Comparison of ENCODE assay signal across 8 mouse cellular contexts in genomic region chr2:19919190-19919589, GRCm38 (mm10). TPM values are rescaled to one million over a fixed set of nuclear protein-coding genes. Genes with fewer than 3 reads are reported as not detected.
DNase-seq lines count a peak whose midpoint lies in the region; ATAC-seq and TF ChIP-seq lines count a peak whose summit lies in the region.

No protein-coding gene starts in this region.

- no peak overlapping the region for H3K9ac ChIP-seq in midbrain, embryonic 12.5 days (replicated peaks)
- H3K9ac ChIP-seq in midbrain, embryonic 16.5 days (ENCODE audit: low read depth, low read length): no peak overlapping the region
- no peak overlapping the region for H3K9ac ChIP-seq in kidney, postnatal 0 days (ENCODE audit: low read depth, low read length)

- ATAC-seq in midbrain, embryonic 12.5 days (ENCODE audit: low FRiP score, low read depth): peak; percentile 47; the same call in 1 of the 2 replicates
- ATAC-seq in midbrain, embryonic 16.5 days: no peak
- ATAC-seq in kidney, postnatal 0 days (replicated peaks; ENCODE audit: low FRiP score, low read depth): no peak

- peak; percentile 84 for TF ChIP-seq CTCF in kidney, postnatal 0 days (IDR thresholded peaks at IDR 0.05; ENCODE audit: low read depth)

- WGBS in midbrain, embryonic 12.5 days: 22% methylated on average over 6 of the region's 6 CpGs
- whole genome bisulfite sequencing in midbrain, embryonic 16.5 days: 26% methylated on average over 6 of the region's 6 CpGs
- WGBS in kidney, postnatal 0 days: 29% methylated on average over 6 of the region's 6 CpGs

- no peak overlapping the region for H3K27ac ChIP-seq in midbrain, embryonic 12.5 days (replicated peaks)
- H3K27ac ChIP-seq in midbrain, embryonic 16.5 days (ENCODE audit: low read length): no peak overlapping the region
- no peak overlapping the region for H3K27ac ChIP-seq in kidney, postnatal 0 days

- H3K36me3 ChIP-seq in midbrain, embryonic 12.5 days: no peaks in the 10 kb centered on the region
- H3K36me3 ChIP-seq in midbrain, embryonic 16.5 days (ENCODE audit: control insufficient read depth, insufficient read depth, low read length): no peaks in the 10 kb centered on the region
- no peaks in the 10 kb centered on the region for H3K36me3 ChIP-seq in kidney, postnatal 0 days (ENCODE audit: insufficient read depth, low read length)

- H3K27me3 ChIP-seq in midbrain, embryonic 12.5 days: no peaks in the 10 kb centered on the region
- H3K27me3 ChIP-seq in midbrain, embryonic 16.5 days (ENCODE audit: control insufficient read depth, insufficient read depth, low read depth, low read length): no peaks in the 10 kb centered on the region
- H3K27me3 ChIP-seq in kidney, postnatal 0 days (ENCODE audit: insufficient read depth, low read length): no peaks in the 10 kb centered on the region

- no peak overlapping the region for H3K4me2 ChIP-seq in midbrain, embryonic 12.5 days (replicated peaks)
- H3K4me2 ChIP-seq in midbrain, embryonic 16.5 days (ENCODE audit: low read length): no peak overlapping the region
- H3K4me2 ChIP-seq in kidney, postnatal 0 days (ENCODE audit: low read length): no peak overlapping the region

- no peak overlapping the region for H3K4me3 ChIP-seq in midbrain, embryonic 12.5 days
- H3K4me3 ChIP-seq in midbrain, embryonic 16.5 days (ENCODE audit: low read depth, low read length): no peak overlapping the region
- no peak overlapping the region for H3K4me3 ChIP-seq in kidney, postnatal 0 days (replicated peaks; ENCODE audit: low read depth, low read length)

- peak; percentile 31 to 80 for DNase-seq in adrenal gland, adult (ENCODE audit: inconsistent age in 2 of 2, low spot score in 1 of 2)
- DNase-seq in adrenal gland, adult 8-10 months: no peak
- peak; percentile 66 for DNase-seq in embryo, embryonic 9.5 days (ENCODE audit: extremely low spot score)
- DNase-seq in kidney, postnatal 0 days (ENCODE audit: low spot score): peak; percentile 58
- DNase-seq in mesoderm, embryonic 11.5 days (ENCODE audit: low read depth, low spot score): peak; percentile 71
- DNase-seq in urinary bladder, postnatal 25 days (ENCODE audit: low spot score): peak; percentile 48

- H3K4me1 ChIP-seq in midbrain, embryonic 12.5 days: no peaks in the 10 kb centered on the region
- no peaks in the 10 kb centered on the region for H3K4me1 ChIP-seq in midbrain, embryonic 16.5 days (ENCODE audit: control insufficient read depth, insufficient read depth, low read length)
- no peaks in the 10 kb centered on the region for H3K4me1 ChIP-seq in kidney, postnatal 0 days (replicated peaks; ENCODE audit: insufficient read depth, low read length)

- no peaks in the 10 kb centered on the region for H3K9me3 ChIP-seq in midbrain, embryonic 12.5 days
- H3K9me3 ChIP-seq in midbrain, embryonic 16.5 days (replicated peaks; ENCODE audit: control insufficient read depth, low read length, poor library complexity, severe bottlenecking): no peaks in the 10 kb centered on the region
- no peaks in the 10 kb centered on the region for H3K9me3 ChIP-seq in kidney, postnatal 0 days (replicated peaks; ENCODE audit: low read length)

RNA-seq across cellular contexts. Expression of gene Etl4, which starts 9.6 kb away (rescaled TPM):
- 10 to 100 TPM; 26.0 to 37.9 (median 31.1) TPM for total RNA-seq in adrenal gland, adult 8-10 months (2022)
- 11.9 and 16.1 TPM in 2 replicates for polyA plus RNA-seq in midbrain, embryonic 12.5 days (2016; fragmentation: Nextera tagmentation; extraction: Ambion mirVana)
- 3.5 and 4.9 TPM in 2 replicates for polyA plus RNA-seq in midbrain, embryonic 16.5 days (2015; fragmentation: Nextera tagmentation; extraction: Ambion mirVana)
- polyA plus RNA-seq in kidney, postnatal 0 days (2015; fragmentation: Nextera tagmentation; extraction: Ambion mirVana): 37.4 and 38.0 TPM in 2 replicates
